Mouse (Mus musculus): Measurements from ENCODE around the gene Jmjd8. TPM values are rescaled to one million over a fixed set of nuclear protein-coding genes. Genes with fewer than 3 reads are reported as not detected.

Jmjd8 gene
- 10 to 100 TPM; 32.3 to 42.2 TPM for total RNA-seq (2023)

GRCm38 (mm10) chr17:25828712-25829557 lies at the start of gene Jmjd8:
Gene Jmjd8, plus strand, starts transcription at chr17:25828867.

GRCm38 (mm10) chr17:25785281-25785745 lies 43.4 kb upstream of the Jmjd8 start, which contains the start of gene Haghl:
Gene Haghl, minus strand, starts transcription at chr17:25785673.

DNA sequence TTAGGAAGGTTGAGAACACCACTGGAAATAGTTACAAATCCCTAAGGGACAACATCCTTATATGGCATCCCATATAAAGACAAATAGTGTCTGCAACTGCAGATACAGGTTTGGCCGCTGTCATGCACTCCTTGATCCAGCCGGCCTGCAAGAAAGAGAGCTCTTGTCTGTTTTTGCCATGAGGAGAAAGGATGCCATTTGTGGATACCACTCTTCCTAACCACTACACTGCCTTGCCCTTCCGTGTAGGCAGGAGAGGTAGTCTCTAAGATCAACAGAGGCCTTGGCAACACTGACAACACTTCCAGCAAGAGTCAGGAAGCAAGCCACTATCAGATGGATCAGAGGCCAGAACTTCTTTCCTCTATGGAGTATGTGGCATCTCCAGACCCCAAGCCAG lies 42.4 kb upstream of the Jmjd8 start, which contains the start of gene Ccdc78:
Ccdc78 (plus strand) TSS at position 301 of the 400 bp plus-strand sequence.

GRCm38 (mm10) chr17:25792615-25793014 lies 36.1 kb upstream of the Jmjd8 start, which contains the start of gene Fam173a:
Gene Fam173a, minus strand, starts transcription at chr17:25792901.

GRCm38 (mm10) chr17:25795609-25796092 lies 33.0 kb upstream of the Jmjd8 start, which contains the start of gene AC134908.4:
Gene AC134908.4, minus strand, starts transcription at chr17:25795659.

GRCm38 (mm10) chr17:25796951-25797369 lies 31.7 kb upstream of the Jmjd8 start, which contains the start of gene Metrn:
Gene Metrn, minus strand, starts transcription at chr17:25797136.

DNA sequence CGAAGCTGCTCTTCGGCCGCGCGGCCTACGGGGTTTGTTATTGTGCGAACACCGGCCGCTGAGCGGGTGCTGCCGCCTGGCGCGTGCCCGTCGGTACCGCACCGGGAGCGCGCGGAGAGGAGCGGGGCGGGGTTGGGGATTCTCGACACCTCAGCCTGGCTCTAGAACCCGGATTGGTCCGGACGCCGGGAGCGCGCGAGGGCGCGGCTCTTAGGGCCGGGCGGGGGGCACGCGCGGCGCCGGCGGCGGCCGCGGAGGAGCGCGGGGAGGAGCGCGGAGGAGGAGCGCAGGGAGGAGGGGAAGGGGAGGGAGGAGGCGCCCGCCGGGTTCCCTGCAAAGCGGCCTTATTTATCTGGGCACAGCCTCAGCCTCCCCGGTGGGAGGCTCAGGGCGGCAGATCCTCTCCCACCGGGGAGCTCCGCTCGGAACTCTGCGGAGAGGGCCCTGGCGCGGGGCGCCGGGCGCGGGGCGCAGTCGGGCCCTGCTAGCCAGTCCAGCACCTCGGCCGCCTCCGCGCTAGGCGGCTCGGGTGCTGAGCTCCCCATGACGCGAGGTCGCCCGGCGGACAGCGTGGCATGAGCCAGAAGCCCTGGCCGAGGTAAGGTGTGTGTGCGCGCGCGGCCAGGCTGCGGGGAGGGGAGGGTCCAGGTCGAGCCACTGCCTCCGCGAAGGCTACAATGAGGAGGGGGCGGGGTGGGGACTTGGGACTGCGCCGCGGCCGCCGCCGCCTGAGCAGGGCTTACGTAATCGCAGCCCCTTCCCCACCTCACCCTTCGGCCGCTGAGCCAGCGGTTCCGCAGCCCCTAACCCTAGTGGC lies 19.7 kb upstream of the Jmjd8 start, which contains the start of gene Fbxl16:
Fbxl16 (plus strand) TSS at position 297 of the 817 bp plus-strand sequence.

DNA sequence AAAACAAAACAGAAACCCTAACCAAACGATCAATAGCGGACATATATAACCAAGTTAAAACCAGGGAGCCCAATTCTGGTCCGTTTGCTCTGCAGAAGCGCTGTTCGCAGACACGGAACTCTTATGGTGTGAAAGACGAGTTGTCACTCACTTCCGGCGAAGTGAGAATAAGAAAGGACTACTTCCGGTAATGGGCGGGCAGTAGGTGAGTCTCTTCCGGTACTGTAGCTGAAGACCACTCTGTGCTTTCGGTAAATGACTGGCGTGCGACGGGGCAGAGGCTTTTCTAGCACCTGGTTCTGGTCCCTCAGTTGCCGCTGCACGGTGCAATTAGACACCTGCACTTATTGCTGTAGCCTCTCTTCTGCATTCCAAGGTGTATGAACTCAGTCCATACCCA lies 5.2 kb upstream of the Jmjd8 start, which contains the start of gene Wdr24:
Wdr24 (plus strand) TSS at position 176 of the 400 bp plus-strand sequence.

GRCm38 (mm10) chr17:25833291-25833663 lies 4.6 kb downstream of the Jmjd8 start, which contains the start of gene Stub1:
Gene Stub1, minus strand, starts transcription at chr17:25833404.

DNA sequence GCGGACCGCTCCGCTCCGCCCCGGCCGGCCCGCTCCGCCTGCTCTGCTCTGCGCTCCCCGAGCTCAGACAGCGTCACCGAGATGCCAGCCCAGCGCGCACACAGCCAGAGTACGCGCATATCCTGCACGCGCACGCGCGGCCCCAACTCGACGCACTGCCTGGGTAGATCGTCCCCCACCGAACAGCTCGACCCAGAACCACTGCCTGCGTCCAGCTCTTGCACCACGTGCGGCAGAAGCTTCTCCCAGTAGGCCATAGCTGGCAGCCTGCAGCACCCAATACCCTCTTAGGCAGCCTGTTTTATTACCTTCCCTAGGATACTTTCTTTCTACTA lies 8.4 kb downstream of the Jmjd8 start, which contains the start of gene Rhbdl1:
Rhbdl1 (minus strand) TSS at position 220 of the 335 bp plus-strand sequence.

DNA sequence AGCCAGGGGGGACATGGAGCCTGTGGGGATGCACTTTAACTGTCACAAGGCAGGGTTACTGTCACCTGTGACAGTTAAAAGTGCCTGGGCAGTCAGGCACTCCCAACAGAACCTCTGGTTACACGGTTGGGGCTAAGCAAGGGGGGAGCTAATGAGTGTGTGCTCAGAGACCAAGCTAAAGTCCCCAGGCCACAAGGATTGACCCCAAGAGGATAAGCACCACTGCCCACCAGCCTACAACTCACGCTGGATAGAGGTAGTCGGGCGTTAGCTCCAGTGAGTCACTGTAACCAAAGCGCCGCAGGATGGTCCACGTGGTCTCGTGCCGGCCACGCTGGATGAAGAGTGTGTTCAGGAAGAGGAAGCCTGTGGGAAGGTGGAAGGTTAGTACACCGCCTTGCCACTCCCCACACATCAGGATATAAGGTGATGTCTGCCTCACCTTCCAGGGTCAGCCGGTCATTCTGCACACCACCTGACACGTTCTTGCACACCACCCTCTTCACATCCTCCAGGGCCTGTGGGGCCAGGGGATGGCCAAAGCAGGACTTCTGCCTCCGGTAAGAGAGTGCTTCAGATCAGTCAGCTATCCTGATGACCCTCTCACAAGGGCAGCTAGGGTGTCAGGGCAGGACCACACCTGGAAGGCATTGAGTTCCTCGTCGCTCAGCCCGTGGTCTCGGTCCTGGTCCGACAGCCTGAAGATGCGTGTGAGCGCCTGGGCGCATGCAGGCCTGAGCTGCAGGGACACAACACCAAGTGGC lies 12.6 kb downstream of the Jmjd8 start, which contains the start of gene Gm20683:
Gm20683 (minus strand) TSS at position 647 of the 764 bp plus-strand sequence.

GRCm38 (mm10) chr17:25844396-25844901 lies 15.8 kb downstream of the Jmjd8 start, which contains the start of gene Rhot2:
Gene Rhot2, minus strand, starts transcription at chr17:25844851.

GRCm38 (mm10) chr17:25860832-25861703 lies 32.4 kb downstream of the Jmjd8 start, which contains the start of gene Wdr90:
Gene Wdr90, minus strand, starts transcription at chr17:25861501.

DNA sequence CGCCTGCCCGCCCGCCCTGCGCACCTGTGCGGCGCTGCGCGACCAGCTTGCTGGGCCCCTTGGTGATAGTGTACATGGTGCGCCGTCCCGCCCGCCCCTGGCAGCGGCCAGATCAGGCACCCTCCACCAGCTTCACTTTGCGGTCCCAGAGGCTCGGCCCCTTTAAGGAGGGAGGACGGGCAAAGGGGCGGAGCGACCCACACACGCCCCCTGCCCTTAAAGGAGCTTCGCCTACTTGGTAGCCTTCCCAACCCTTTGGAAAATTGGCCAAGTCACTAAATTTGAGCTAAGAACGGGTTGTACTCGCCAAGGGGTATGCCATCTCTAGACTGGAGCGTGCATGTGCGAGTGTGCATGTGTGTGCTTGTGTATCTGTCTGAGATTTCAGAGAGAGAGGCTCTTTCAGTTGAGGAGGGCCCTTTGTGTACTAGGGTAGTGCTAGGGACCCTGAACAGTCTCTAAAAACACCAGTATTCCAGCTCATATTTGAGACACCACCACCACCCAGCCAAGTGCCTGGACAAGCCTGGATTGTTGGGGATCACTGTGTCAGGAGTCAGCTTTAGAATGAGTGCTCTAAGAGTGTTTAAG lies 40.0 kb downstream of the Jmjd8 start, which contains the start of gene Mcrip2:
Mcrip2 (minus strand) TSS at position 164 of the 591 bp plus-strand sequence.

DNA sequence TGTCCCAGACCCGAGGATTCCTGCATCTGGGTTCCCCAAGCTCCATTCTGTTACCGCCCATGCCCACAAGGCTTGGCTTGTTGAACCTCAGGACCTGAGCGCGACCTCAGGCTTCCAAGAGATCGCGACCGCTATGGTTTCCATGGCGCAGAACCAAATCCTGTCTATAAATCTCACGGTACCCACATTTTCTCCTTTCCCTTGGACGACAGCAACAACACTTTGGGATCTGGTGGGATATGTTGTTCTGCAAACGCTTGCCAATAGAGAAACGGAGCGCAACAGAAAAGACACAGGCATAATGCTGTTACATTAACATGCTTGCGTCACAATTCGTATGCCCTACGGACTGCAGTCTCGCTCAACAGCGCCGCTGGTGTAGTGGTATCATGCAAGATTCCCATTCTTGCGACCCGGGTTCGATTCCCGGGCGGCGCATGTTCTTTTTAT lies 46.1 kb downstream of the Jmjd8 start, which contains the start of gene Mettl26:
Mettl26 (plus strand) TSS at position 354 of the 450 bp plus-strand sequence.

DNA sequence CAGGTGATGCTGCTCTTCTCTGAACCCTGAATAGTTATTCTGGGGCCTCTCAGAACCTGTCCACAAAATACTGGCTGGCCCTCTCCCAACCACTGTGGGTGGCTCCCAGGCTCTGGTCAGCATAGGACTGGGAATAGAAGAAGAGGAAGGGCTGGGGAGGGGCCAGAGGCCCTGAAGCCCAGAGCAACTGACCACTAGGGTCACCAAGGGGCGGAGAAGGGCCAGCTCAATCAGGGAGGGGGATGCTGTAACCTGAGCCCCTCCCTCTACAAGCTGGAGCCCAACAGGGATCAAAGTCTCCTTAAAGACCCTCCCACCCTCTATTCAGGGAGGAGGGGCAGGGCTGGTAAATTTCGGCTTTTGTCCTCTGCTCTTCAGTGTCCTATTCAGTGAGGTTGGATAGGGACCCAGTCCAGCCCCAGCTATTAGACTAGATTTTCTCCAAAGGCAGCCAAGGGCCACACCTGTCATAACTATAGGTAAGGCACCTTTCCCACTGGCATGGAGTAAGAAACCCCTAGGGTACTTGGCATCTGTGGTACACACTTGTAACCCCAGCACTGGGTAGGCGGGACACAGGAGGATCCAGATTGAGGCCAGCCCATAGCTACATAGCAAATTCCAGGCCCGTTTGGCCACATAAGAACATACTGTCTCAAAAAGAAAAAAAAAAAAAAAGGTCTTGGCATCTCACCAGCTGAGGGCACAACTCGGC lies 51.7 kb downstream of the Jmjd8 start, which contains the start of gene Wfikkn1:
Wfikkn1 (minus strand) TSS at position 663 of the 715 bp plus-strand sequence.

